Mouse (Mus musculus) hindbrain, postnatal 0 days (tissue): ENCODE data around the gene Zfp628. TPM values are rescaled to one million over a fixed set of nuclear protein-coding genes. Genes with fewer than 3 reads are reported as not detected.
A peak's percentile ranks its signal among the peaks of the same experiment; 100 is the strongest.

Experiments used
- ATAC-seq: fragments of 200-750 bp; cut with Nextera tagmentation; 2 replicates; pipeline ENCODE4 v1.8.0; 2017; ENCODE audit warnings: mild to moderate bottlenecking, moderate TSS enrichment, moderate library complexity
- DNase-seq: peaks from one replicate; pipeline ENCODE4 v3.0.0-alpha.2; 2015; ENCODE audit warnings: low spot score
- H3K27ac ChIP-seq: fragments of 300-500 bp; sonication (generic); 2 replicates; pipeline ENCODE4 v1.5.1; 2014; ENCODE audit warnings: mild to moderate bottlenecking
- H3K27me3 ChIP-seq: fragments of 300-500 bp; sonication (generic); 2 replicates; pipeline ENCODE4 v1.6.1; 2014; ENCODE audit warnings: low read length, mixed read lengths; ENCODE audit not compliant: insufficient read depth
- H3K36me3 ChIP-seq: fragments of 300-500 bp; sonication (generic); 2 replicates; pipeline ENCODE4 v1.6.1; 2014; ENCODE audit warnings: low read length, mixed read lengths; ENCODE audit not compliant: insufficient read depth
- H3K4me1 ChIP-seq: fragments of 300-500 bp; sonication (generic); 2 replicates; pipeline ENCODE4 v1.6.1; 2014; ENCODE audit warnings: antibody characterized with exemption, low read length, mixed read lengths; ENCODE audit not compliant: insufficient read depth
- H3K4me2 ChIP-seq: fragments of 300-500 bp; sonication (generic); 2 replicates; pipeline ENCODE4 v1.6.1; 2014; ENCODE audit warnings: low read depth, mild to moderate bottlenecking, low read length, moderate library complexity, mixed read lengths
- H3K4me3 ChIP-seq: fragments of 300-500 bp; sonication (generic); 2 replicates; pipeline ENCODE4 v1.5.1; 2014; ENCODE audit warnings: low read length
- H3K9ac ChIP-seq: fragments of 300-500 bp; sonication (generic); replicated peaks from 2 replicates; pipeline ENCODE4 v1.6.1; 2014; ENCODE audit warnings: mild to moderate bottlenecking, low read length, moderate library complexity, mixed read lengths
- H3K9me3 ChIP-seq: fragments of 300-500 bp; sonication (generic); 2 replicates; pipeline ENCODE4 v1.6.1; 2016; ENCODE audit warnings: low read length, mixed read lengths
- CTCF ChIP-seq: IDR thresholded peaks from 2 replicates; pipeline ENCODE4 v1.5.1; 2016; ENCODE audit warnings: antibody characterized with exemption, control low read depth, low read depth
- WGBS: fragments of 180-500 bp; shearing (Covaris S2); extraction: QIAGEN DNeasy Blood & Tissue Kit; methylation state at CpG from one replicate; pipeline ENCODE4 v1.1.7; 2014; 5-methylcytosine and 5-hydroxymethylcytosine counted together
- polyA plus RNA-seq: library from polyadenylated mRNA; unstranded; fragments of >200 nt; fragmentation: Nextera tagmentation; extraction: Ambion mirVana; gene quantifications from 2 replicates; pipeline ENCODE4 v1.2.1, GENCODE M21; 2015
- total RNA-seq: library from RNA; depleted of rRNA; stranded (reverse); fragments of >200 nt; gene quantifications from 2 replicates; pipeline ENCODE4 v1.2.3, GENCODE M21; 2014; rRNA removed

Gene Zfp628
- total RNA-seq (12.5 and 12.7 TPM in 2 replicates), polyA plus RNA-seq (5.2 and 5.7 TPM in 2 replicates)

DNA sequence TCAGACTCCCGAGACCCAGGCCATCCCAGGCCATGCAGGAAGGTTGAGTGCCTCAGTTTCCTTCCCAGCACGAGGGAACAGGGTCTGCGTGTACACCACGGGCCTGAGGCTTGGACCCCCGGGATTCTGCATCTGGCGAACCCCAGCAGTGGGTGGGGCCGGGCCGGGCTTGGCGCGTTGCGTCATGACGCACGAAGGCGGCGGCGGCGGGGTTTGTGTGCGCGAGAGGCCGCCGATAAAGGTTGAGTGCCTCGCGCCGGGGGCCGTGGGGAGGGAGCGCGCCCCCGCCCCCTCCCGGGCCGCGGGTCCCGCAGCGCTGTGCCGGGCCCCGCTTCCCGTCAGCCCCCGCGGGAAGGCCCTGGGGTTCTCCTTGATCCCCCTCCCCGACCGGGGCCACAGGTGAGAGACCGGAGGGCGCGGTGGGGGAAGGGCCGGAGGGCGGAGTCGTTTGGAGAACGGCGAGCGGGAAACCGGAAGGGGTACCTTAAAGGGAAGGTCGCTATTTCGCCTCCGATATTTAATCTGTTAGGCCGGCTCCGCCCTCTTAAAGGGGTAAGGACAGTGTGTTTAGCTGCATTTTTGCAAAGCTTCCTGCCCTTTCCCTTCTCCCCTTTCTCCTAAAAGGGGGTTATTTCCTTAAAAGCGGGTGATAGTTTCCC, at the start of gene Zfp628:
TSS of gene Zfp628 (plus strand) at position 211 of the 659 bp plus-strand sequence.
- H3K9ac ChIP-seq = peak within 1 kb of the TSS; percentile 82
- peak within 1 kb of the TSS; percentile 98 for H3K27ac ChIP-seq
- H3K4me3 ChIP-seq = peak within 1 kb of the TSS; percentile 80
- peak within 1 kb of the TSS; percentile 78 for H3K4me2 ChIP-seq
- peak; percentile 97 for DNase-seq
- no peak for TF ChIP-seq CTCF
- under 1% methylated on average over 43 of the region's 56 CpGs for WGBS
- H3K36me3 ChIP-seq = peaks cover 20% of the 10 kb centered on the region; the same call in 1 of the 2 replicates
- no peaks in the 10 kb centered on the region for H3K9me3 ChIP-seq
- H3K27me3 ChIP-seq = no peaks in the 10 kb centered on the region
- peaks cover 10% of the 10 kb centered on the region for H3K4me1 ChIP-seq
- ATAC-seq = peak; percentile 92

GRCm38 (mm10) chr7:4865579-4866493, 49.2 kb upstream of the Zfp628 start:
- no peaks in the 10 kb centered on the region for H3K27me3 ChIP-seq
- 4% methylated on average over 40 of the region's 40 CpGs for WGBS
- peak overlapping the region; percentile 60 for H3K4me2 ChIP-seq
- peak; percentile 100 for ATAC-seq
- DNase-seq = peak; percentile 97
- no peaks in the 10 kb centered on the region for H3K4me1 ChIP-seq
- peak overlapping the region; percentile 48 for H3K4me3 ChIP-seq
- no peak for TF ChIP-seq CTCF
- H3K27ac ChIP-seq = peak overlapping the region; percentile 78
- peak overlapping the region; percentile 56 for H3K9ac ChIP-seq
- H3K36me3 ChIP-seq = no peaks in the 10 kb centered on the region
- H3K9me3 ChIP-seq = no peaks in the 10 kb centered on the region

DNA sequence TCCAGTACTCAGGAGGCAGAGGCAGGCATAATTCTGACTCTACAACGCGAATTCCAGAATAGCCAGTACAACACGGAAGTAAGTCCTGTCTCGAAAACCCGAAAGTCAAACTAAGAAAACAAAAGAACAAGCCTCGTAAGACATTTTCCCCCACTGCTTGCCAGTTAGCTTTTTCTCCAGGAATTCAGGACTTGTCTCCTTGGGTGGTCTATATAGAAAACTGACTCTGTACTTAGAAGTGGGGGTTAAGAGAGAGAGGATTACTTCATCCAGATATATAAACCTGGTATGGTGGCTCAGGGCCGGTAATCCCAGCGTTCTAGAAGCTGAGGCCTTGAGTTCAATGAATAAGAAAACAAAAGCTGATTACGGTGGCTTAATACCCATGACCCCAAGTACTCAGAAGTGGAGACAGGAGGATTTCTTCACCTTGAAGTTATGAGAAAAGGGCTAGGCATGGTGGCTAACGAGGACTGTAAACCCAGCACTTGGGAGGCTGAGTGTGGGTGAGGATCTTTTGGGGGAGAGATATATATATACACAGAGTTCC, 48.3 kb upstream of the Zfp628 start:
- H3K27ac ChIP-seq = peak overlapping the region; percentile 78
- no peak for TF ChIP-seq CTCF
- peak overlapping the region; percentile 60 for H3K4me2 ChIP-seq
- H3K27me3 ChIP-seq = no peaks in the 10 kb centered on the region
- H3K9ac ChIP-seq = peak overlapping the region; percentile 56; the same call in 1 of the 2 replicates
- WGBS = 33% methylated on average over 10 of the region's 10 CpGs
- no peaks in the 10 kb centered on the region for H3K9me3 ChIP-seq
- peak overlapping the region; percentile 48 for H3K4me3 ChIP-seq
- DNase-seq = no peak
- H3K4me1 ChIP-seq = no peaks in the 10 kb centered on the region
- H3K36me3 ChIP-seq = no peaks in the 10 kb centered on the region
- ATAC-seq = no peak

DNA sequence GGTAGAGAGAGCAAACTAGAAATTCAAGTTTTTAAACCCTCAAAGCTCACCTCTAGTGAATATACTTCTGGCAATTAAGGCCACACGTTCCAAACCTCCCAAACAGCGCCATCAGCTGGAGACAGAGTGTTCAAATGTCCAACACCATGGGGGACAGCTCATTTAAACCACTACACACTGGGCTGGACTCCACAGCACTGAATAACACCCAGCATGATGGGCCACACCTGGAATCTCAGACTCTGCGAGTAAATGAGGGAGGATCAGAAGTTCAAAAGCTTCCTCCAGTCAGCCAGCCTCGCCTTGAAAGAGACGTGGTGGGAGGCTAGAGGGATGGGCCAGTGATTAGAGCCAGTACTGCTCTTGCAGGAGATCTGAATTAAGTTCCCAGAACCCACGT, 44.9 kb upstream of the Zfp628 start, which contains the start of gene Isoc2b:
TSS of gene Isoc2b (minus strand) at position 126 of the 400 bp plus-strand sequence.
- H3K4me1 ChIP-seq = no peaks in the 10 kb centered on the region
- H3K36me3 ChIP-seq = no peaks in the 10 kb centered on the region
- TF ChIP-seq CTCF = no peak
- no peak for DNase-seq
- H3K27me3 ChIP-seq = no peaks in the 10 kb centered on the region
- no peak within 1 kb of the TSS for H3K9ac ChIP-seq
- H3K27ac ChIP-seq = no peak within 1 kb of the TSS
- no peaks in the 10 kb centered on the region for H3K9me3 ChIP-seq
- H3K4me3 ChIP-seq = no peak within 1 kb of the TSS
- WGBS = 55% methylated on average over 6 of the region's 6 CpGs
- H3K4me2 ChIP-seq = no peak within 1 kb of the TSS
- no peak for ATAC-seq

GRCm38 (mm10) chr7:4876753-4877221, 38.2 kb upstream of the Zfp628 start, which contains the start of gene Isoc2a:
Gene Isoc2a, plus strand, starts transcription at chr7:4877153.
- 0% methylated on average over 22 of the region's 22 CpGs for WGBS
- Histone ChIP-seq H3K9ac (peak within 1 kb of the TSS; percentile 49; the same call in 1 of the 2 replicates), H3K27ac (peak within 1 kb of the TSS; percentile 60; the same call in 1 of the 2 replicates), H3K27me3 (no peaks in the 10 kb centered on the region), H3K4me3 (peak within 1 kb of the TSS; percentile 45), H3K4me1 (peaks cover 7% of the 10 kb centered on the region; the same call in 1 of the 2 replicates), H3K4me2 (peak within 1 kb of the TSS; percentile 82), H3K36me3 (no peaks in the 10 kb centered on the region), H3K9me3 (no peaks in the 10 kb centered on the region)
- peak; percentile 100 for ATAC-seq
- peak; percentile 96 for DNase-seq
- no peak for TF ChIP-seq CTCF

DNA sequence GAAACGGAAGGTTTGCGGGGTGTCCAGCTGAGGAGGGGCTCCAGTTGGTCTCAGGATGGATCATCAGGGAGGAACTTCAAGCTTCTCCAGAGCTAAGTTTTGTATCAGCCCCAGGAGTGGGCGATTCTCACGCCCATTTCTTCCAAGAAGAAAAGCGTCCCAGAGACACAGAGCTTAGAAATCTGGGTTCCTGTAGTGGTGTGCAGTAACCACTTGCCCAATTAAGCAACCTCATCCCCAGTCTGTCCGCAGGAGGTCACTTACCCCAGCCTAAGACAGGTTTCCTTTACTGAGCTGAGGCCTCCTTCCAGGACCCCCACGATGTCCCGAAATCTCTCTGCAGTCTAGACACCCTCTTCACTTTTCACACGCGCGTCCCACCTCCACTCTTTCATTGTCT, 37.8 kb upstream of the Zfp628 start:
- H3K4me3 ChIP-seq = peak overlapping the region; percentile 45
- H3K27me3 ChIP-seq = no peaks in the 10 kb centered on the region
- no peak for DNase-seq
- ATAC-seq = no peak
- peak overlapping the region; percentile 60; the same call in 1 of the 2 replicates for H3K27ac ChIP-seq
- WGBS = 8% methylated on average over 11 of the region's 11 CpGs
- TF ChIP-seq CTCF = no peak
- peak overlapping the region; percentile 49; the same call in 1 of the 2 replicates for H3K9ac ChIP-seq
- H3K4me2 ChIP-seq = peak overlapping the region; percentile 82
- no peaks in the 10 kb centered on the region for H3K9me3 ChIP-seq
- peaks cover 7% of the 10 kb centered on the region; the same call in 1 of the 2 replicates for H3K4me1 ChIP-seq
- H3K36me3 ChIP-seq = no peaks in the 10 kb centered on the region
